Mouse (Mus musculus): ENCODE results near the gene Tmem140. TPM values are rescaled to one million over a fixed set of nuclear protein-coding genes. Genes with fewer than 3 reads are reported as not detected.

Tmem140 gene
- polyA plus RNA-seq, 1 experiment from 2014 or later: 2.8 TPM

- Histone ChIP-seq H3K4me1 (ENCODE audit: control insufficient read depth, insufficient read depth, low read length) (no peaks in the 10 kb centered on the region), H3K9ac (ENCODE audit: low read length) (no peak overlapping the region), H3K36me3 (ENCODE audit: control insufficient read depth, insufficient read depth, low read length) (0 out of 2 replicates have a peak, but pooled peaks cover 5% of the 10 kb centered on the region), H3K4me2 (ENCODE audit: low read depth, low read length) (no peak overlapping the region), H3K4me3 (replicated peaks; ENCODE audit: low read length) (no peak overlapping the region), H3K9me3 (replicated peaks; ENCODE audit: control insufficient read depth, low read length) (no peaks in the 10 kb centered on the region), H3K27me3 (ENCODE audit: control insufficient read depth, insufficient read depth, low read length) (no peaks in the 10 kb centered on the region), H3K27ac (ENCODE audit: low read length) (no peak overlapping the region)
- 78% methylated on average over 6 of the region's 6 CpGs for WGBS
- no peak for ATAC-seq (ENCODE audit: insufficient read depth, low FRiP score)
Observed at GRCm38 (mm10) chr6:34887131-34887850, 24.3 kb downstream of the Tmem140 start.

GRCm38 (mm10) chr6:34889185-34889584 is 26.2 kb downstream of the Tmem140 start:
- no peak overlapping the region for H3K9ac ChIP-seq (ENCODE audit: low read length)
- H3K9me3 ChIP-seq (replicated peaks; ENCODE audit: control insufficient read depth, low read length): no peaks in the 10 kb centered on the region
- H3K36me3 ChIP-seq (ENCODE audit: control insufficient read depth, insufficient read depth, low read length): 0 out of 2 replicates have a peak, but pooled peaks cover 5% of the 10 kb centered on the region
- no peak overlapping the region for H3K4me2 ChIP-seq (ENCODE audit: low read depth, low read length)
- no peaks in the 10 kb centered on the region for H3K4me1 ChIP-seq (ENCODE audit: control insufficient read depth, insufficient read depth, low read length)
- H3K27ac ChIP-seq (ENCODE audit: low read length): no peak overlapping the region
- no peaks in the 10 kb centered on the region for H3K27me3 ChIP-seq (ENCODE audit: control insufficient read depth, insufficient read depth, low read length)
- 70% methylated on average over 4 of the region's 4 CpGs for WGBS
- no peak overlapping the region for H3K4me3 ChIP-seq (replicated peaks; ENCODE audit: low read length)
- no peak for ATAC-seq (ENCODE audit: insufficient read depth, low FRiP score)

- H3K9ac ChIP-seq (ENCODE audit: low read length): no peak overlapping the region
- ATAC-seq (ENCODE audit: insufficient read depth, low FRiP score): no peak
- H3K27me3 ChIP-seq (ENCODE audit: control insufficient read depth, insufficient read depth, low read length): no peaks in the 10 kb centered on the region
- H3K9me3 ChIP-seq (replicated peaks; ENCODE audit: control insufficient read depth, low read length): no peaks in the 10 kb centered on the region
- peaks cover 3% of the 10 kb centered on the region; the same call in 1 of the 2 replicates for H3K36me3 ChIP-seq (ENCODE audit: control insufficient read depth, insufficient read depth, low read length)
- no peaks in the 10 kb centered on the region for H3K4me1 ChIP-seq (ENCODE audit: control insufficient read depth, insufficient read depth, low read length)
- WGBS: 86% methylated on average over 7 of the region's 7 CpGs
- H3K27ac ChIP-seq (ENCODE audit: low read length): no peak overlapping the region
- no peak overlapping the region for H3K4me3 ChIP-seq (replicated peaks; ENCODE audit: low read length)
- H3K4me2 ChIP-seq (ENCODE audit: low read depth, low read length): no peak overlapping the region
Observed at GRCm38 (mm10) chr6:34895569-34895968, 32.6 kb downstream of the Tmem140 start.

GRCm38 (mm10) chr6:34896168-34896780 is 33.3 kb downstream of the Tmem140 start:
- Histone ChIP-seq H3K36me3 (ENCODE audit: control insufficient read depth, insufficient read depth, low read length) (peaks cover 3% of the 10 kb centered on the region; the same call in 1 of the 2 replicates), H3K4me3 (replicated peaks; ENCODE audit: low read length) (no peak overlapping the region), H3K9ac (ENCODE audit: low read length) (no peak overlapping the region), H3K27me3 (ENCODE audit: control insufficient read depth, insufficient read depth, low read length) (no peaks in the 10 kb centered on the region), H3K27ac (ENCODE audit: low read length) (no peak overlapping the region), H3K9me3 (replicated peaks; ENCODE audit: control insufficient read depth, low read length) (no peaks in the 10 kb centered on the region), H3K4me2 (ENCODE audit: low read depth, low read length) (no peak overlapping the region), H3K4me1 (ENCODE audit: control insufficient read depth, insufficient read depth, low read length) (no peaks in the 10 kb centered on the region)
- 62% methylated on average over 16 of the region's 16 CpGs for WGBS
- no peak for ATAC-seq (ENCODE audit: insufficient read depth, low FRiP score)

- no peak overlapping the region for H3K9ac ChIP-seq (ENCODE audit: low read length)
- H3K4me2 ChIP-seq (ENCODE audit: low read depth, low read length): no peak overlapping the region
- no peaks in the 10 kb centered on the region for H3K9me3 ChIP-seq (replicated peaks; ENCODE audit: control insufficient read depth, low read length)
- ATAC-seq (ENCODE audit: insufficient read depth, low FRiP score): no peak
- H3K4me1 ChIP-seq (ENCODE audit: control insufficient read depth, insufficient read depth, low read length): 0 out of 2 replicates have a peak, but pooled peaks cover 3% of the 10 kb centered on the region
- 85% methylated on average over 2 of the region's 2 CpGs for WGBS
- no peak overlapping the region for H3K27ac ChIP-seq (ENCODE audit: low read length)
- H3K36me3 ChIP-seq (ENCODE audit: control insufficient read depth, insufficient read depth, low read length): peaks cover 3% of the 10 kb centered on the region; the same call in 1 of the 2 replicates
- H3K4me3 ChIP-seq (replicated peaks; ENCODE audit: low read length): no peak overlapping the region
- H3K27me3 ChIP-seq (ENCODE audit: control insufficient read depth, insufficient read depth, low read length): no peaks in the 10 kb centered on the region
Observed at GRCm38 (mm10) chr6:34899127-34899526, 36.2 kb downstream of the Tmem140 start.

- WGBS: 78% methylated on average over 2 of the region's 2 CpGs
- Histone ChIP-seq H3K27ac (ENCODE audit: low read length) (no peak overlapping the region), H3K9me3 (replicated peaks; ENCODE audit: control insufficient read depth, low read length) (no peaks in the 10 kb centered on the region), H3K4me3 (replicated peaks; ENCODE audit: low read length) (no peak overlapping the region), H3K27me3 (ENCODE audit: control insufficient read depth, insufficient read depth, low read length) (no peaks in the 10 kb centered on the region), H3K4me1 (ENCODE audit: control insufficient read depth, insufficient read depth, low read length) (0 out of 2 replicates have a peak, but pooled peaks cover 3% of the 10 kb centered on the region), H3K36me3 (ENCODE audit: control insufficient read depth, insufficient read depth, low read length) (peaks cover 4% of the 10 kb centered on the region), H3K4me2 (ENCODE audit: low read depth, low read length) (no peak overlapping the region), H3K9ac (ENCODE audit: low read length) (no peak overlapping the region)
- no peak for ATAC-seq (ENCODE audit: insufficient read depth, low FRiP score)
Observed at GRCm38 (mm10) chr6:34900990-34901389, 38.0 kb downstream of the Tmem140 start.

GRCm38 (mm10) chr6:34901911-34902444 is 39.0 kb downstream of the Tmem140 start:
- Histone ChIP-seq H3K27ac (ENCODE audit: low read length) (peak overlapping the region; percentile 24; the same call in 1 of the 2 replicates), H3K9ac (ENCODE audit: low read length) (no peak overlapping the region), H3K4me1 (ENCODE audit: control insufficient read depth, insufficient read depth, low read length) (0 out of 2 replicates have a peak, but pooled peaks cover 3% of the 10 kb centered on the region), H3K4me3 (replicated peaks; ENCODE audit: low read length) (no peak overlapping the region), H3K4me2 (ENCODE audit: low read depth, low read length) (peak overlapping the region; percentile 25), H3K36me3 (ENCODE audit: control insufficient read depth, insufficient read depth, low read length) (peaks cover 4% of the 10 kb centered on the region), H3K27me3 (ENCODE audit: control insufficient read depth, insufficient read depth, low read length) (no peaks in the 10 kb centered on the region), H3K9me3 (replicated peaks; ENCODE audit: control insufficient read depth, low read length) (no peaks in the 10 kb centered on the region)
- WGBS: 47% methylated on average over 9 of the region's 9 CpGs
- ATAC-seq (ENCODE audit: insufficient read depth, low FRiP score): 0 out of 2 replicates have a peak, but pooled peaks have one; percentile 33

GRCm38 (mm10) chr6:34902578-34902977 is 39.6 kb downstream of the Tmem140 start:
- WGBS: 67% methylated on average over 7 of the region's 7 CpGs
- Histone ChIP-seq H3K36me3 (ENCODE audit: control insufficient read depth, insufficient read depth, low read length) (peaks cover 4% of the 10 kb centered on the region), H3K9ac (ENCODE audit: low read length) (no peak overlapping the region), H3K27ac (ENCODE audit: low read length) (peak overlapping the region; percentile 62), H3K9me3 (replicated peaks; ENCODE audit: control insufficient read depth, low read length) (no peaks in the 10 kb centered on the region), H3K27me3 (ENCODE audit: control insufficient read depth, insufficient read depth, low read length) (no peaks in the 10 kb centered on the region), H3K4me1 (ENCODE audit: control insufficient read depth, insufficient read depth, low read length) (0 out of 2 replicates have a peak, but pooled peaks cover 3% of the 10 kb centered on the region), H3K4me2 (ENCODE audit: low read depth, low read length) (peak overlapping the region; percentile 25), H3K4me3 (replicated peaks; ENCODE audit: low read length) (no peak overlapping the region)
- peak; percentile 18; the same call in 1 of the 2 replicates for ATAC-seq (ENCODE audit: insufficient read depth, low FRiP score)

- Histone ChIP-seq H3K9ac (ENCODE audit: low read length) (no peak overlapping the region), H3K4me3 (replicated peaks; ENCODE audit: low read length) (no peak overlapping the region), H3K27ac (ENCODE audit: low read length) (no peak overlapping the region), H3K4me1 (ENCODE audit: control insufficient read depth, insufficient read depth, low read length) (0 out of 2 replicates have a peak, but pooled peaks cover 3% of the 10 kb centered on the region), H3K4me2 (ENCODE audit: low read depth, low read length) (peak overlapping the region; percentile 25; the same call in 1 of the 2 replicates), H3K36me3 (ENCODE audit: control insufficient read depth, insufficient read depth, low read length) (peaks cover 4% of the 10 kb centered on the region), H3K9me3 (replicated peaks; ENCODE audit: control insufficient read depth, low read length) (no peaks in the 10 kb centered on the region), H3K27me3 (ENCODE audit: control insufficient read depth, insufficient read depth, low read length) (no peaks in the 10 kb centered on the region)
- no peak for ATAC-seq (ENCODE audit: insufficient read depth, low FRiP score)
- 69% methylated on average over 5 of the region's 5 CpGs for WGBS
Observed at GRCm38 (mm10) chr6:34903441-34903840, 40.5 kb downstream of the Tmem140 start.

All from stomach, embryonic 16.5 days (tissue).